Mouse (Mus musculus): Measurements from ENCODE around the gene Cnnm2.

The Cnnm2 gene

GRCm38 (mm10) chr19:46887811-46888527 is 126.6 kb downstream of the Cnnm2 start:
- DNase-seq = no peak

- no peak for DNase-seq
Measured at GRCm38 (mm10) chr19:46889666-46890065, 128.3 kb downstream of the Cnnm2 start.

GRCm38 (mm10) chr19:46890657-46891056 is 129.3 kb downstream of the Cnnm2 start:
- DNase-seq = no peak

- no peak for DNase-seq
Measured at GRCm38 (mm10) chr19:46892856-46893255, 131.5 kb downstream of the Cnnm2 start.

- DNase-seq = no peak
Measured at GRCm38 (mm10) chr19:46893484-46893883, 132.1 kb downstream of the Cnnm2 start.

GRCm38 (mm10) chr19:46897135-46897534 is 135.7 kb downstream of the Cnnm2 start:
- no peak for DNase-seq

- no peak for DNase-seq
Measured at GRCm38 (mm10) chr19:46898222-46898621, 136.8 kb downstream of the Cnnm2 start.

GRCm38 (mm10) chr19:46899306-46899705 is 137.9 kb downstream of the Cnnm2 start:
- DNase-seq = peak; percentile 41

GRCm38 (mm10) chr19:46899871-46900270 is 138.5 kb downstream of the Cnnm2 start:
- DNase-seq = no peak

GRCm38 (mm10) chr19:46900786-46901185 is 139.4 kb downstream of the Cnnm2 start:
- no peak for DNase-seq

- DNase-seq = no peak
Measured at GRCm38 (mm10) chr19:46901323-46901722, 139.9 kb downstream of the Cnnm2 start.

GRCm38 (mm10) chr19:46903379-46903778 is 142.0 kb downstream of the Cnnm2 start:
- DNase-seq = no peak

GRCm38 (mm10) chr19:46904907-46905306 is 143.5 kb downstream of the Cnnm2 start:
- no peak for DNase-seq

GRCm38 (mm10) chr19:46905383-46905782 is 144.0 kb downstream of the Cnnm2 start:
- DNase-seq = no peak

GRCm38 (mm10) chr19:46905971-46906370 is 144.6 kb downstream of the Cnnm2 start:
- DNase-seq = no peak

- no peak for DNase-seq
Measured at GRCm38 (mm10) chr19:46908207-46908606, 146.8 kb downstream of the Cnnm2 start.

- no peak for DNase-seq
Measured at GRCm38 (mm10) chr19:46908977-46909376, 147.6 kb downstream of the Cnnm2 start.

GRCm38 (mm10) chr19:46911492-46911891 is 150.1 kb downstream of the Cnnm2 start:
- no peak for DNase-seq

- DNase-seq = no peak
Measured at GRCm38 (mm10) chr19:46913626-46914025, 152.2 kb downstream of the Cnnm2 start.

- DNase-seq = no peak
Measured at GRCm38 (mm10) chr19:46915406-46916080, 154.1 kb downstream of the Cnnm2 start.

- DNase-seq = no peak
Measured at GRCm38 (mm10) chr19:46920571-46920970, 159.2 kb downstream of the Cnnm2 start.

GRCm38 (mm10) chr19:46926357-46926756 is 165.0 kb downstream of the Cnnm2 start:
- no peak for DNase-seq

- no peak for DNase-seq
Measured at GRCm38 (mm10) chr19:46926951-46927350, 165.6 kb downstream of the Cnnm2 start.

GRCm38 (mm10) chr19:46928136-46928535 is 166.7 kb downstream of the Cnnm2 start:
- DNase-seq = no peak
